Mouse (Mus musculus) MN1 (cell line): ENCODE data around the gene Lrr1.
"Not testable (repeated sequence)": the region's sequence is repeated elsewhere in the genome, so short reads cannot be mapped to it uniquely, and the experiment has no call there.

Experiments used
- DNase-seq: peaks from one replicate; pipeline ENCODE4 v3.0.0-alpha.2; 2016; ENCODE audit warnings: low spot score

Gene Lrr1

DNA sequence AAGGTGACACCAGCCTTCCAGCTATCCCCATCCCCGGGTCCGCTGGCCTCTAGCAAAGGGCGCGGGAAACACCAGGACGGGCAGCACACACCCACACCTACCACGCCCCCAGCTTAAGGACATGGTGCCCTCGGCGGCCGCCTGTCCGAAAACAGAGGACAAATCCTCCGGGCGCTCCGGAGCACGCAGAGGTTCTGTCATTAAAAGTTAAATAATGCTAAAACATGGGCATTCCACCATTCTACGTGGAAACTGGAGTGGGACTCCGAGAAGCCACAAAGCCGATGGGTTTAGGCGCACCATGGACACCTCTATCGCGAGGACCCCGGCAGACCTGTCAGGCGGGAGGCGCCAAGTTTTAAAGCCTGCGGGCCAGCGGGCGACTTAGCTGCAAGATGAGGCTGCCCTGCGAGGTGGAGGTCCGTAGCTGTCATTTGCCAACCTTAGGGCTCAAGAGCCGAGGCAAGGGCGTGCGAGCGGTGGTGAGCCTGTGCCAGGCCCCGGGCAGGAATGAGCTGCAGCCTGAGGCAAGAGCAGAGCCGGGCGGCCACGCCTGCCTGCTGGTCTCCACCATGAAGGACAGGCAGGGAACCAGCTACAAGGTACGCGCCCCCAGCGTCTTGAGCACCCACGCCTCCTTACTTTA lies at the start of gene Lrr1:
Lrr1 (plus strand) TSS at position 354 of the 646 bp plus-strand sequence.
- peak; percentile 89 for DNase-seq

- DNase-seq = no peak
Measured at GRCm38 (mm10) chr12:69119908-69120307, 48.7 kb upstream of the Lrr1 start.

GRCm38 (mm10) chr12:69122801-69123200 lies 45.8 kb upstream of the Lrr1 start:
- DNase-seq = no peak

GRCm38 (mm10) chr12:69125066-69125465 lies 43.5 kb upstream of the Lrr1 start:
- DNase-seq = no peak

DNA sequence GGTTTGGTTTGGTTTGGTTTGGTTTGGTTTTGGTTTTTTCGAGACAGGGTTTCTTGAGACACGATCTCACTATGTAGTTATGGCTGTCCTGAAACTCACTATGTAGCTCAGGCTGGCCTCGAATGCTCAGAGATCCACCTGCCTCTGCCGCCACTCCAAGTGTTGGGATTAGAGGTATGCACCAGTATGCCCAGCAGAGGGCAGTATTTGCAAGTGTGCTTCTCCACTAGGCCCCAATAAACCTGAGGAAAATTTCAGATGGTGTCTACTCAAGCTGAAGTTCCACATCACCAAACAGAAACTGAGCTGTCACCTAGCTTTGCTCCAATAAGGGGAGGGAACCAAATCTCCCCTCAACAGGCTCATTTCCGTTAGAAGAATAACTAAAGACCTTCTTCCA lies 41.4 kb upstream of the Lrr1 start:
- peak; percentile 65 for DNase-seq

DNA sequence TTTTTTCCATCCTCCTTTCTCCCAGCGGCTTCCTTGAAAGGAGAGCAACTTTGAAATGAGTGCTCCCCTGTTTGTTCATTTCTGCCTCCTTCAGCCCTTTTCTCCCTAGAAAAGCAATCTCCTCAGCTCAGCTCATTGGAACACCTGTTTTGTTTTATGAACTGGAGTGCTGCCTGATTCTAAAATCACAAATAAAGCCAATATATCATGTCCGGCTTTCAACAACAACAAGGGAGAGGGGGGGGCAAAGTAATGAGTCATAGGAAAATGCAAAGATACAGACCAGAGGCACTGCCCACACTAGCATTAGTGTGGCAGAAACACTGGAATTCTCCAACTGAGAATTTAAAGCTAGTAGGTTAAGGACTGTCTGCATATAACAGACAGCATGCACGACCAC lies 41.0 kb upstream of the Lrr1 start:
- DNase-seq = no peak

DNA sequence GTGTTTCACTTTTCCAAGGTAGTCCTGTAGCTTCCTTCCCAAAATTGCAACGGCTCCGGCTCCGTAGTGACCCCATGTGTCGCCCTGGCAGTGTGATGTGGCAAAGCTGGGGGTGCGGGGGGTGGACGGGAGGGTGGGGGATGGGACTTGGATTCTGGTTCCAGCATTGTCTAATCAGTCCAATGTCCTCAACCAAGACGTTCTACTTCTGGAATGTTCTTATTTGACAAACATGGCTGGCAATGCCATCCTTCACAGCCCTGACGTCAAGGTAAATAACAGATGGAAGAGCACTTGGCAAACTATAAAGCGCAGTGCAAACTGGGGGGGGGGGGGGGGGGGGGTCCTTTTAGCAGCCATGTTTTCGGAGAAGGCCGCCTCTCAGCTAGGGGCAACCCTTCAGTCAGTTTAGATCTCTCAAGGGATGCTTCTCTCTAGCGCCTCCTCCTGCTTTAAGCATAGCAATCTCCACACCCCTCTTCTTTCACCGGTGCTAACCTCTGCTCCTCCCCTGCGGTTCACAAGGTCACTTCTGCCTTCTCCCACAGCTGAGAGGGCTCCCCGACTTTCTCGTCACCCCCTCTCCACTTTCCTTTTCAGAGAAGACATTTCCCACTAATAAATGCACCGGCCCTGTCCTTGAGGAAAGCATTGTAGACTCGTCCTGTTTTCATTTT lies 38.8 kb upstream of the Lrr1 start:
- no peak for DNase-seq

- DNase-seq = no peak
Measured at GRCm38 (mm10) chr12:69130486-69130885, 38.1 kb upstream of the Lrr1 start.

- no peak for DNase-seq
Measured at GRCm38 (mm10) chr12:69131267-69131666, 37.3 kb upstream of the Lrr1 start.

DNA sequence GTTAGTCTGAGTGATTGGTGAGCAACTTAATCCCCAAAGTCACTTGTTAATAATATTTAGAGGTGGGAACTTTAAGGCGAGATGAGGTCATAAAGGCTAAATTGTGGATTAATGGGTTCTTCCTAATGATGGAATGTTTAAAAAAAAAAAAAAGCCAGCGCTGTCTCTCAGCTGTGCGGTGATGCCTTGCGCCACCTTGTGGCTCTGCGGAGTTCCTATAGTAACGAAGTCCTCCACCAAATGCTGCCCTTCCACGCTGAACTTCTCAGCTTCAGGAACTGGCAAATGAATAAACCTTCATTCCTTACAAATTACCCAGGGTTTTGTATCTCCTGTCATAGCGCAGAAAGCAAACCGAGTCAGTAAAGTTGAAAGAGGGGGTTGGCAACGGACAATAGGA lies 36.6 kb upstream of the Lrr1 start:
- peak; percentile 23 for DNase-seq

DNA sequence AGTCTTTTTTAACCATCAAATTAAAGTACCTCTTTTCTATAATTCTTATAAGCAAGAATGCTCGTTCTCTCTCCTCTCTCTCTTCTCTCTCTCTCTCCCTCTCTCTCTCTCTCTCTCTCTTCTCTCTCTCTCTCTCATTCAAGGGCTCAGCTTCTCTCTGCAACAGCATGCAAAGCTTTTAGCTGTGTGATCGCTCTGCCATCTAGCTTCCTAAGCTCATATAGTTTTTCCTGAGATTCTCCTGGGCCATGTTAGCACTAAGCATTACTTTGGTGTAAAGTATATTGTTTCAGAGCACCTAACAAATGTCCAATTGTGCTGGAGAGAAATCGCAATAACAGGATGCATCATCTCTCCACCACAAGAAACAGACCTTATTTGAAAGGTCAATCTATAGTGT lies 29.4 kb upstream of the Lrr1 start:
- DNase-seq = no peak

DNA sequence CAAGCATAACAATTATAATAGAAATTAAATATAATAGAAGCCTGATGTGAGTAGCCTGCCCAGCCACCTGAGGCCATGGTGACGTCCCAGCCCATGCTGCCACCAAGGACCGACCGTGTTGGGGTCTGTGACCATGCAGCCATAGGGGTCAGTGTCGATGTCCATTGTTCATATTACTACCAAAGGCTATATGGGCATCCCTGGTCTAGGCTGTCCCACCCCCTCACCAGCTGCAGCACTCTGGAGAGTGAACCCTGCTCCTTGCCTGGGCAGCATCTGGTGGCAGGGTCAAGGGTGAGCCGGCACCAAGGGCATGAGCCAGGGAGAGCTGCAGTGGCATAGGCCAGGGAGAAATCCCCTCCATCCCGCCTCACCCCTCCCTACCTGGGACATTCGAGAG lies 28.8 kb upstream of the Lrr1 start:
- no peak for DNase-seq

GRCm38 (mm10) chr12:69143460-69143859 lies 25.2 kb upstream of the Lrr1 start:
- no peak for DNase-seq

GRCm38 (mm10) chr12:69147166-69147735 lies 21.4 kb upstream of the Lrr1 start:
- no peak for DNase-seq

- no peak for DNase-seq
Measured at GRCm38 (mm10) chr12:69150049-69150448, 18.6 kb upstream of the Lrr1 start.

DNA sequence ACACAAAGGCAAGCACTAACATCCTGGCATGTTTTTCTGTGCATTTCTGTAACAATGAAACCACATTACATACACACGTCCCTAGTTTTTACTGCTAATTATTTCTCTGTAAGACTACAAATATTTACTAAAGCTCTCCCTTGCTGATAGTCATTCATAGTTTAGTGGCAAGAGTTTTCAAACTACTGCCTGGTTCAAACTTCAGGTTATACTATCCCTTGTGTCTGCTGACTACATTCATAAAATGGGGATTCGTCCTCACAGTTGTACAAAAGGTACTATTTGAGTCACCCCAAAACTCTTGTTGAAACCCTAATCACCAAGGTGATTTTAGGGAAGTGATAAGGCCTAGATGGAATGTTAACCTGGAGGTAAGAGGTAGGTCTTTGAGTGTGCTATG lies 12.7 kb upstream of the Lrr1 start:
- no peak for DNase-seq

DNA sequence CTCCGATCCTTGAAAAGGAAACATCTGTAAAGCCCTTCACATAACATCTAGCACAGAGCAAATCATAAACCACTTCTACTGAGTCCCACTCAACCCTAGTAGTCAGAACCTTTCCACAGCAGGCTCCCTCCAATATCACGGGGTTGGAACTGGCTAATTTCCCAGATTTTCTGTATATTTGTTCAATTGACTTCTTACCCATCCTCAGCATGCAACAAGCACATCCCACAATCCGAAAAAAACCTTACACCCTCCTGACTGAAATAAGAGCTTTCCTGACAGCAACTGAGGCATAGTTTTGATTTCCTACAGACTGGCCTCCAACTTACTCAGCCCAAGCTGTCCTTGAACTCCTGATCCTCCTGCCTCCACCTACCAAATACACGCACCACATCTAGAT lies 12.2 kb upstream of the Lrr1 start:
- DNase-seq = no peak

DNA sequence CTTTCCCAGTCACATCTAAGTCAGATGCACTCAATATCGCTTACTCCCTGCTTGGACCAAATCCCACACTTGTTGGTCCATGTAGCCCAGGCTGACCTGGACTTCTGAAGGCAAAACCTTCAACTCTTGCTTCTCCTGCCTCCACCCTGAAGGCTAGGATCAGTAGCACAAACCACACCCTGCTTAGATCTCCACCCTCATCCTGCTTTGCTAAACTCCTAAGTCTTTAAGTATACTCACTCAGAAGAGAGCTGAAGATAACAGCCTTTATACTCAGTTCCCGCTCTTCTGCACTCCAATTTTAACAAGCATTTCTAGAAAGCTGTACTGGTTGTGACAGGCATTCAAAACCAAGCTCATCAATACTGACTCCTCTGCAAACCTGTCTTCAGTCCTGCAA lies 11.5 kb upstream of the Lrr1 start:
- no peak for DNase-seq

GRCm38 (mm10) chr12:69158366-69158764 lies 10.2 kb upstream of the Lrr1 start:
- peak; percentile 54 for DNase-seq

DNA sequence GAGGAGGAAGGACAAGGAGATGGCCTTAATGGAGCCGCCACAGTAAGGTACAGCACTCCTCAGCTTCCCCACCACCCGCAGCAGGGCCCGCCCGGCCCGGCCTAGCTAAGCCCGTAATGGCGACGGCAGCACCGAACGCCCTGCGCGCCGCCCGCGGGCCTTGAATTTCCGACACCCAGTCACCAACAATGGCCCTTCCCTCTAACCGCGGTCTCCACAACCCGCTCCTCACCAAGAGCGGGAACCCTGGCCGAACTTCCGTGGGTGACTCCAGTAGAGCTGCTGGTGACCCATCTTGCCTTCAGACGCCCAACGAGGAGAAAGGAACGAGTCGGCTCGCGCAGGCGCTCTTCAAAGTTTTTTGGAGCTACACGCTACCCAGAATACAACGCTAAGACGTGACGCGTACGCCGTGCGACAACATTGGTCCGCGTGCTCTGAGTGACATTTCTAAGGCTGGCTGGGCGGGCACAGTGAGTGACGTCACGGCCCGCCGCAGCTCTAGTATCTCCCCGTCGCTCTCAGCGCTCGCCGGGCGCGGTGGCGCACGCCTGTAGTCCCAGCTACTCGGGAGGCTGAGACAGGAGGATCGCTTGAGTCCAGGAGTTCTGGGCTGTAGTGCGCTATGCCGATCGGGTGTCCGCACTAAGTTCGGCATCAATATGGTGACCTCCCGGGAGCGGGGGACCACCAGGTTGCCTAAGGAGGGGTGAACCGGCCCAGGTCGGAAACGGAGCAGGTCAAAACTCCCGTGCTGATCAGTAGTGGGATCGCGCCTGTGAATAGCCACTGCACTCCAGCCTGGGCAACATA lies 9.6 kb upstream of the Lrr1 start, which contains the start of gene Rps29:
Rps29 (minus strand) TSS at position 422 of the 813 bp plus-strand sequence.
- peak; percentile 100 for DNase-seq

- DNase-seq = peak; percentile 87
Measured at GRCm38 (mm10) chr12:69159578-69159940, 9.1 kb upstream of the Lrr1 start.

- DNase-seq = not testable (repeated sequence)
Measured at GRCm38 (mm10) chr12:69160677-69161076, 7.9 kb upstream of the Lrr1 start.

DNA sequence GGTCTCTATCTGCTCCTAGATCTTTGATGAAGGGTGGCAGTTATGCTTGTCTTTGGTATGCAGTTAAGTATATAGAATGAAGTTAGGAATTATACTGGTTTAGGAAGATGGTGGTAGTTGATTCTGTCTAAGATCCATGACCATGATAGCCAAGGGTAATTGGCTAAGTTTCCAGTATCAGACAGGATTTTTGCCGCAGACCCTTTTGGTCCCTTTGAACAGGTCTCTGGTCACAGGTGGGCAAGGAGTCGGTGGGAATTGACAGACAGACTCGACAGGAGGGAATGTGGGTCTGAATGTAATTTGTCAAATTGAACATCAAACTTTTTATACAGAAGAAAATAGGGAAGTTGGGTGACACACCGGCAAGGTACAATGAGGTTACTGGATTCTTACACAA lies 5.0 kb upstream of the Lrr1 start:
- DNase-seq = not testable (repeated sequence)
